Mouse (Mus musculus) adipocyte (in vitro differentiated cells): ENCODE data around the gene Hyou1.
A peak's percentile ranks its signal among the peaks of the same experiment; 100 is the strongest.
"Not testable (repeated sequence)": the region's sequence is repeated elsewhere in the genome, so short reads cannot be mapped to it uniquely, and the experiment has no call there.

ENCODE experiments used
- DNase-seq: peaks from one replicate; pipeline ENCODE4 v3.0.0-alpha.2; 2016; ENCODE audit warnings: low spot score

Gene Hyou1

GRCm38 (mm10) chr9:44351396-44351795 is 27.9 kb upstream of the Hyou1 start:
- no peak for DNase-seq

DNA sequence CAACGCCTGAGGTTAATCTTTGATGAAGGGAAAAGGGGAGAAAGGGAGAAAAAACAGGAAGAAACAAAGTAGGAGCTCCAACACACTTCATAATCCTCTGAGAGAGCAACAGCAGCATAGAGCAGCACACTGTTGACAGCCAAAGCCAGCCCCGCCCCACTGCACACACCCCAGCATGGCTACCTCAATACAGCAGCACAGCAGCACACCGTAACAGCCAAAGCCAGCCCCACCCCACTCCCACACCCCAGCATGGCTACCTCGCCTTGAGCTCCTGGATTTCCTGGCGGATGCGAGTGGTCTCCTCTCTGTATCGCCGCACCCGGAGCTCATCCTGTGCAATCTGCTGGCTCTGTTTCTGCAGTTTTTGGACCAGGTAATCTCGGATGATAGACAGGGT is 27.0 kb upstream of the Hyou1 start:
- DNase-seq, result no peak

GRCm38 (mm10) chr9:44353142-44353541 is 26.1 kb upstream of the Hyou1 start:
- DNase-seq, result no peak

GRCm38 (mm10) chr9:44357207-44357606 is 22.1 kb upstream of the Hyou1 start:
- no peak for DNase-seq

DNA sequence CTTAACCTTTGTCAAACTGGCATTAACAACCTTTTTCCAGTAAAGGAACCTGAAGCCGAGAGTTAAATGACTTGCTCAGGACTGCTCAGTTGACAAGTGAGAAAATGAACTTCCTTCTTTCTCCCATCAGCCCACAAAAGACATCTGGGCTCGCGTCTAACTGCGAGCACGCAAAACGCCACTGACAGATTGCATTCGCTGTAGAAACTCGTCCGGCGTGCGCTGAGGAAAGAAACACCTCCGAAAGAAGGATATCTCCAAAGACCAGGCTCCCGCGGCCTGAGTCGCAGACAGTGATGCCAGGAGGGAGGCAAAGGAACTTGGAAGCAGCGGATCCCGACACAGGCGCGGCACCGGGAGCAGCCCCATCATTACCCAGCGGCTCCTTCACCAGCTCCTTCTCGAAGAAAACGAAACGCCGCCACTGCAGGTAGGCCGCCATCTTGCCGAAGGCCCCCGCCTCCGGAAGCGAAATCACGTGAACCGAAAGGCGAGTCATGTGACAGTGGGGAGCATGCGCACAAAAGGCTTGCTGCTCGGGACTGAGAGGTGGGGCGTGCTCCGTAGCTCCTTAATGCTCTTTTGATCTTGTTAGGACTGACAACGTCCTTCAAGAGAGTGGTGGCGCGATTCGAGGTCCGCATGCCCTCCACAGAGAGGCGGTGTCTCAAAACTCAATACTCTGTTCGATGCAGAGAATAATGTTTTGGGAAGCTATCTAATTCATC is 17.9 kb upstream of the Hyou1 start, which contains the start of gene Vps11:
Vps11 (minus strand) TSS at position 481 of the 728 bp plus-strand sequence.
- peak; percentile 97 for DNase-seq

DNA sequence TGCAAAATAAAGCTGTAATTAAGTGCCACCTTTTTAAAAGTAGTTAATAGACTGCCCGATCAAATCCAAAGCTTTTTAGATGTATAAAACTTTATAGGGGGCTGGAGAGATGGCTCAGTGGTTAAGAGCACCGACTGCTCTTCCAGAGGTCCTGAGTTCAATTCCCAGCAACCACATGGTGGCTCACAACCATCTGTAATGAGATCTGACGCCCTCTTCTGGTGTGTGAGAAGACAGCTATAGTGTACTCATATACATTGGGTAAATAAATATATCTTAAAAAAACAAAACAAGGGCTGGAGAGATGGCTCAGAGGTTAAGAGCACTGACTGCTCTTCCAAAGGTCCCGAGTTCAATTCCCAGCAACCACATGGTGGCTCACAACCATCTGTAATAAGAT is 17.4 kb upstream of the Hyou1 start:
- DNase-seq, result not testable (repeated sequence)

DNA sequence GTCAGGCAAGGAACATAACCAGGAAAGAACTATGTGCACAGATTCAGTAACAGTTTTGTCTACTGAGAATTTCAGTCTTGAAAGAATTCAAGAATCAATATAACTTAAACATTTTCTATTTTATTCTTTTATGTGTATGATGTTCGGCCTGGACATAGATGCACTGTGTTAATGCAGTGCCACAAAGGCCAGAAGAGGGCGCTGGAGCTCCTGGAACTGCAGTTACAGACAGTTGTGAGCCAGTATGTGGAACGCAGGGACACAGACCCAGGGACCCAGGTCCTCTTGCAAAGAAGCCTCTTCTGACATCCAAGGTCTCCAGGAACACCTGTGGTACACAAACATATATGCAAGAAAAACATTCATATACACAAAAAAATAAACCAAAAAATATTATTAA is 14.8 kb upstream of the Hyou1 start:
- no peak for DNase-seq

DNA sequence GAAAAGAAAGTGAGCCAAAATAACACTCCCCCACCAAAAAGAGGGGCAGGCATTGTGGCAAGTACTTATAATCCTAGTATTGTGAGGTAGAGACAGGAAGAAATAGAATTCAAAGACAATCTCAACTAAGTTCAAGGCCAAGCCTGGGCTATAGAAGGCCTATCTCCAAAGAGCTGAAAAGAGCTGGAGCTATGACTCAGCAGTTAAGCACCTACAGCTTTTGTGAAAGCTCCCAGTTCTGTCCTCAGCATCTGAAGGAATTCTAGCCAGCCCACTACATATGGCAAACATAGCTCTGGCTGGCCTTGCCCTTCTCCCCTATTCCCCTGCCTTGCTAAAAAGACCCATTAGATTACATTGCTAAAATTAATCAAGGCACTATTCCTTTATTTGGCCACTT is 5.9 kb upstream of the Hyou1 start:
- no peak for DNase-seq

GRCm38 (mm10) chr9:44376141-44376540 is 3.1 kb upstream of the Hyou1 start:
- DNase-seq, result no peak

GRCm38 (mm10) chr9:44377335-44377734 is 2.0 kb upstream of the Hyou1 start:
- DNase-seq, result not testable (repeated sequence)

DNA sequence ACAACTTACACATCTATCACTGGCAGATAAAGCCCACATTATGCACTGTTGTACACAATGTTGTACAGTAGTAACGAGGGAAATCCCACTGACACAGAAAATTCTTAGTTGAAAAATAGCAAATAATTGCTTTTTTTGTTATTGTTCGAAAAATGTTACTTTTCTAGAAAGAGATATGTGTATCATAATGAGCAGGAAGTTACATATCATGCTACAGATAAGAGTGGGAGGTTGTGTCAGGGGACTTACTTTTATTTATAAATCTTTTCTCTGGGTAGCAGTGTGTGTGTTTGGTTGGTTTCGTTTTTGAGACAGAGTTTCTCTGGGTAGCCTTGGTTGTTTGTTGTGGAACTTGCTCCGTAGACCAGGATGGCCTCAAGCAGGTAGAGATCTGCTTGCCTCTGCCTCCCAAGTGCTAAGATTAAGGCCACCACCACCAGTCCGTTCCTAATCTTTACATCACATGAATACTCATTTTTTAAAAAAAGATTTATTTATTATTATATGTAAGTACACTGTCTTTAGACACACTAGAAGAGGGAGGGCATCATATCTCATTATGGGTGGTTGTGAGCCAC is 1.0 kb upstream of the Hyou1 start:
- DNase-seq, result no peak

GRCm38 (mm10) chr9:44379862-44380261 is 572 bp downstream of the Hyou1 start:
- DNase-seq, result no peak

DNA sequence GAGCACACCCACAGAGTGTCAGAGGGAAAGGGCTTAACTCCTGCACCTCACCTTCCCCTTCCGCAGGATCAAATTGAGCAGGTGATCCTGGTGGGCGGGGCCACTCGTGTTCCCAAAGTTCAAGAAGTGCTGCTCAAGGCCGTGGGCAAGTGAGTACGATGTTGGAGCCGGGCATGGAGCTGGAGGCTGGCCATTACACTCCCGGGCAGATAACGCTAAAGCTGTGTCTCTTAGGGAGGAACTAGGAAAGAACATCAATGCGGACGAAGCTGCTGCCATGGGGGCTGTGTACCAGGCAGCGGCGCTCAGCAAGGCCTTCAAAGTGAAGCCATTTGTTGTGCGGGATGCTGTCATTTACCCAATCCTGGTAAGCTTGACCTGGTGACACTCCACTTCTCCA is 5.3 kb downstream of the Hyou1 start:
- no peak for DNase-seq

GRCm38 (mm10) chr9:44387221-44387620 is 7.9 kb downstream of the Hyou1 start:
- DNase-seq, result no peak

DNA sequence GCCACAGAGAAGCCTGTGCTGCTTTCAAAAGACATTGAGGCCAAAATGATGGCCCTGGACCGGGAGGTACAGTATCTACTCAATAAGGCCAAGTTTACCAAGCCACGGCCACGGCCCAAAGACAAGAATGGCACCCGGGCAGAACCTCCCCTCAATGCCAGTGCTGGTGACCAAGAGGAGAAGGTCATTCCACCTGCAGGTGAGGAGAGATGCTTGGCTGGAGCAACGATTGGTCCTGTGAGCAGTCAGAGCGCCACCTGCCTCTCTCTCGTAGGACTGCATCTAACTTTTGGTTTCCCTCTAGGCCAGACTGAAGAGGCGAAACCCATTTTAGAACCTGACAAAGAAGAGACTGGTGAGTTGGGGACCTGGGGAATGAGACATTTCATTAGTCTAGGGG is 10.0 kb downstream of the Hyou1 start:
- DNase-seq, result peak; percentile 50

DNA sequence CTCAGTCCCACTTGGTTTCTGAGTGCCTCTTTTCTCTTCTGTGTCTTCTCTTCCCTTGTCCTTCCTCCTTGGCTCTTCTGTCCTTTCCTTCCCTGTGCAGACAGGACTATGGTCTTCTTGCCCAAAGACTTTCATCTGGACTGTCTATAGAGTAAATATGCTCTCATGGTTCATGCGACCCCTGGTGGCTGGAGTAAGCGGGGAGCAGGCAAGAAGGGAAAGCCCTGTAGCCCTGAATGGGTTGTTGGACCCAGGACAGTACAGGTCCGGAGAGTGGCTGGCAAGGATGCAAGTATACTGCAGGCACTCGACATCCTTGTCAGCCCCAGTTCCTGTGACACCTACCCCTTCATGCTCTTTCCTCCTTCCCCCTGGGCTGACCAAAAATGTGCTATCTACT is 12.2 kb downstream of the Hyou1 start:
- DNase-seq, result peak; percentile 77

- DNase-seq, result peak; percentile 97
Observed at GRCm38 (mm10) chr9:44396684-44397411, 17.6 kb downstream of the Hyou1 start, which contains the start of gene Slc37a4. Gene Slc37a4 (plus strand): TSS chr9:44396852.

- no peak for DNase-seq
Observed at GRCm38 (mm10) chr9:44398087-44398486, 18.8 kb downstream of the Hyou1 start.

GRCm38 (mm10) chr9:44398551-44398950 is 19.3 kb downstream of the Hyou1 start:
- no peak for DNase-seq

- DNase-seq, result no peak
Observed at GRCm38 (mm10) chr9:44399114-44399794, 20.0 kb downstream of the Hyou1 start.

GRCm38 (mm10) chr9:44399795-44400114 is 20.5 kb downstream of the Hyou1 start:
- no peak for DNase-seq

GRCm38 (mm10) chr9:44401081-44401480 is 21.8 kb downstream of the Hyou1 start:
- peak; percentile 70 for DNase-seq

GRCm38 (mm10) chr9:44405011-44405410 is 25.7 kb downstream of the Hyou1 start:
- no peak for DNase-seq
